Mouse (Mus musculus) liver, postnatal 0 days (tissue): ENCODE results near the gene Ttc16. TPM values are rescaled to one million over a fixed set of nuclear protein-coding genes. Genes with fewer than 3 reads are reported as not detected.
A peak's percentile ranks its signal among the peaks of the same experiment; 100 is the strongest.

ENCODE experiments used
- ATAC-seq: fragments of 200-750 bp; cut with Nextera tagmentation; 2 replicates; pipeline ENCODE4 v1.8.0; 2017; ENCODE audit warnings: mild to moderate bottlenecking, moderate library complexity
- DNase-seq: peaks from one replicate; pipeline ENCODE4 v3.0.0-alpha.2; 2016
- H3K27ac ChIP-seq: fragments of 300-500 bp; sonication (generic); 2 replicates; pipeline ENCODE4 v1.5.1; 2014; ENCODE audit warnings: antibody characterized with exemption, moderate library complexity, mild to moderate bottlenecking, low read depth
- H3K27me3 ChIP-seq: fragments of 300-500 bp; sonication (generic); 2 replicates; pipeline ENCODE4 v1.6.1; 2014; ENCODE audit warnings: low read length, control low read depth, mixed read lengths; ENCODE audit not compliant: insufficient read depth
- H3K36me3 ChIP-seq: fragments of 300-500 bp; sonication (generic); replicated peaks from 2 replicates; pipeline ENCODE4 v1.6.1; 2014; ENCODE audit warnings: mild to moderate bottlenecking, control low read depth, low read length, moderate library complexity, mixed read lengths; ENCODE audit not compliant: insufficient read depth
- H3K4me1 ChIP-seq: fragments of 300-500 bp; sonication (generic); 2 replicates; pipeline ENCODE4 v1.6.1; 2014; ENCODE audit warnings: antibody characterized with exemption, mild to moderate bottlenecking, control low read depth; ENCODE audit not compliant: insufficient read depth
- H3K4me2 ChIP-seq: fragments of 300-500 bp; sonication (generic); 2 replicates; pipeline ENCODE4 v1.6.1; 2014; ENCODE audit warnings: low read depth, mild to moderate bottlenecking, low read length, moderate library complexity, mixed read lengths
- H3K4me3 ChIP-seq: fragments of 300-500 bp; sonication (generic); 2 replicates; pipeline ENCODE4 v1.5.1; 2014; ENCODE audit warnings: low read depth, low read length
- H3K9ac ChIP-seq: fragments of 300-500 bp; sonication (generic); replicated peaks from 2 replicates; pipeline ENCODE4 v1.6.1; 2014; ENCODE audit warnings: mild to moderate bottlenecking, moderate library complexity
- H3K9me3 ChIP-seq: fragments of 300-500 bp; sonication (generic); 2 replicates; pipeline ENCODE4 v1.6.1; 2016; ENCODE audit warnings: mild to moderate bottlenecking, control low read depth, low read length, mixed read lengths
- CTCF ChIP-seq: sonication (generic); IDR thresholded peaks from 2 replicates; pipeline ENCODE4 v1.5.1; 2016; ENCODE audit warnings: antibody characterized with exemption, low read depth
- EP300 ChIP-seq: IDR thresholded peaks from 2 replicates; pipeline ENCODE4 v1.6.1; 2016; ENCODE audit warnings: antibody characterized with exemption, low read depth, mild to moderate bottlenecking
- WGBS: fragments of 180-500 bp; shearing (Covaris S2); extraction: QIAGEN DNeasy Blood & Tissue Kit; methylation state at CpG from one replicate; pipeline ENCODE4 v1.1.7; 2014; ENCODE audit not compliant: insufficient replicate concordance; 5-methylcytosine and 5-hydroxymethylcytosine counted together
- polyA plus RNA-seq: library from polyadenylated mRNA; unstranded; fragments of >200 nt; fragmentation: Nextera tagmentation; extraction: Ambion mirVana; gene quantifications from 2 replicates; pipeline ENCODE4 v1.2.1, GENCODE M21; 2015

Ttc16 gene
- polyA plus RNA-seq, 1 experiment from 2014 or later = 0.08 TPM

DNA sequence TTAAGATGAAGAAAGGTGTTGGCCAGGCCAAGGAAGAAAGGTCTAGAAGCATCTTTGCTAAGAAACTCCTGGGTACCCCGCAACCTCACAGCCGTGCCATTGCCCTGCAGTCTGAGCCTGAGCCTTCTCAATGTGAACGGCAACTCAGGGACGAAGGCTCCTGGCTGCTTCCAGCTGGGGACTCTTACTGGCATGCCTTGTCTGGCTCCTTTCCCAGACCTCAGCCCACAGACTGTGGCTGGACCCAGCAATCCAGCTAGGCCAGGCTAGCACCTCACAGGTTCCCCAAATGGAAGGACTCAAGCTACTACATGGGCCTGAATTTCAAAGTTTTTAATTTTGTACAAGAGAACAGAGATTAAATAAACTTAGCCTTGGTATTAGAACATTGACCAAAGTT, 13.6 kb downstream of the Ttc16 start:
- H3K4me1 ChIP-seq = no peaks in the 10 kb centered on the region; the same call in 1 of the 2 replicates
- DNase-seq = no peak
- peaks cover 9% of the 10 kb centered on the region for H3K36me3 ChIP-seq
- H3K27me3 ChIP-seq = no peaks in the 10 kb centered on the region
- H3K4me3 ChIP-seq = no peak overlapping the region
- H3K27ac ChIP-seq = no peak overlapping the region
- TF ChIP-seq EP300 = no peak
- TF ChIP-seq CTCF = no peak
- no peak overlapping the region for H3K9ac ChIP-seq
- ATAC-seq = no peak
- no peak overlapping the region for H3K4me2 ChIP-seq
- H3K9me3 ChIP-seq = no peaks in the 10 kb centered on the region
- 81% methylated on average over 4 of the region's 4 CpGs for WGBS

DNA sequence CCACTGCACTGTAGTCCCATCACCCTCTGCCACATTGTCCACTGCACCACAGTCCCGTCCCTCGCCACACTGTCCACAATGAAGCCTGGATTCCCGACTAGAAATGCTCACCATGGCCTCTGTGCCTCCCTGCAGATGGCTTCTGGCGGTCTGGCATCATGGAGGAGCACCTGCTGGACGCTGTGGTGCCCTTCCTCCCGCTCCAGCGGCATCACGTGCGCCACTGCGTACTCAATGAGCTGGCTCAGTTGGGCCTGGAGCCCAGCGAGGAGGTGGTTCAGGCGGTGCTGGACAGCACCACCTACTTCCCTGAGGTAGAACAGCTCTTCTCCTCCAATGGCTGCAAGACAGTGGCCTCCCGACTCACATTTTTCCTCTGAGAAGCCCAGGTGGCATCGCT, 14.1 kb downstream of the Ttc16 start:
- Histone ChIP-seq H3K27me3 (no peaks in the 10 kb centered on the region), H3K9me3 (no peaks in the 10 kb centered on the region), H3K36me3 (peaks cover 9% of the 10 kb centered on the region), H3K4me2 (no peak overlapping the region), H3K27ac (no peak overlapping the region), H3K4me1 (no peaks in the 10 kb centered on the region; the same call in 1 of the 2 replicates), H3K4me3 (no peak overlapping the region), H3K9ac (no peak overlapping the region)
- TF ChIP-seq EP300 = no peak
- TF ChIP-seq CTCF = no peak
- ATAC-seq = no peak
- DNase-seq = peak; percentile 13
- 85% methylated on average over 14 of the region's 14 CpGs for WGBS

DNA sequence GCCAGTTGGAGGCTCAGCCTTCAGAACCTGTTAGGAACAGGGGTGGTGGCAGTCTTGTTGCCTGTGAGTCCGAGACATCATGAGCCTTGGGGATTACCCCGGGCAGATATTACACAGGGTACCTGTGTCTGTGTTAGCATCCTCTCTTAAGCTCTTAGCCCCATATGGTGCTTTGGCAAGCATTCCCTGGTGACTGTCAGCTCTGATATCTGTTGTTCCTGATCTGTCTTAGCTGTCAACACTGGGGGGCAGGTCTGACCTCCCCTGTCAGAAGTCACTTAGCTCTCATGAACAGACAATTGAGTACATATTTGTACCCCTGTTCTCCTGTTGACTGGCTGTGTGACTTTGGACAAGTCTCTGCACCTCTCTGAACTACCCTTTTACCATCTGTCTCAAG, 16.4 kb downstream of the Ttc16 start:
- peaks cover 19% of the 10 kb centered on the region for H3K36me3 ChIP-seq
- 79% methylated on average over 2 of the region's 2 CpGs for WGBS
- no peak for ATAC-seq
- H3K9me3 ChIP-seq = no peaks in the 10 kb centered on the region
- no peak for DNase-seq
- no peak overlapping the region for H3K27ac ChIP-seq
- H3K4me1 ChIP-seq = no peaks in the 10 kb centered on the region; the same call in 1 of the 2 replicates
- H3K4me3 ChIP-seq = no peak overlapping the region
- no peak overlapping the region for H3K4me2 ChIP-seq
- H3K9ac ChIP-seq = no peak overlapping the region
- H3K27me3 ChIP-seq = no peaks in the 10 kb centered on the region
- TF ChIP-seq EP300 = no peak
- TF ChIP-seq CTCF = no peak

DNA sequence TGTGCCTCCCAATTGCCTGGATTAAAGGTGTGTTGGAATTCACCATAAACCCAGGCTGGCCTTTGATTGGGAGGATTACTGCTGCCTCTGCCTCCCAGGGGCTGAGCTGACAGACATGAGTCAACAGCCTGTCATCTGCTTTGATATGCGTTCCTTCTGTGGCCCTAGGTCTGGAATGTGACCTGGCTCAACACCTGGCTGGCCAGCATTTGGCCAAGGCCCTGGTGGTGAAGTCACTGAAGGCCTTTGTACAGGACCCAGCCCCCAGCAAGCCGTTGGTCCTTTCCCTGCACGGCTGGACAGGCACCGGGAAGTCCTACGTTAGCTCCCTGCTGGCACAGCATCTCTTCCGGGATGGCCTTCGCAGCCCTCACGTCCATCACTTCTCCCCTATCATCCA, 16.9 kb downstream of the Ttc16 start:
- DNase-seq = peak; percentile 53
- WGBS = 69% methylated on average over 8 of the region's 8 CpGs
- H3K4me1 ChIP-seq = no peaks in the 10 kb centered on the region; the same call in 1 of the 2 replicates
- no peaks in the 10 kb centered on the region for H3K9me3 ChIP-seq
- no peak overlapping the region; the same call in 1 of the 2 replicates for H3K27ac ChIP-seq
- H3K4me2 ChIP-seq = no peak overlapping the region
- TF ChIP-seq CTCF (no peak), EP300 (no peak)
- H3K36me3 ChIP-seq = peaks cover 21% of the 10 kb centered on the region
- ATAC-seq = peak; percentile 40
- H3K4me3 ChIP-seq = no peak overlapping the region
- no peak overlapping the region for H3K9ac ChIP-seq
- H3K27me3 ChIP-seq = no peaks in the 10 kb centered on the region

DNA sequence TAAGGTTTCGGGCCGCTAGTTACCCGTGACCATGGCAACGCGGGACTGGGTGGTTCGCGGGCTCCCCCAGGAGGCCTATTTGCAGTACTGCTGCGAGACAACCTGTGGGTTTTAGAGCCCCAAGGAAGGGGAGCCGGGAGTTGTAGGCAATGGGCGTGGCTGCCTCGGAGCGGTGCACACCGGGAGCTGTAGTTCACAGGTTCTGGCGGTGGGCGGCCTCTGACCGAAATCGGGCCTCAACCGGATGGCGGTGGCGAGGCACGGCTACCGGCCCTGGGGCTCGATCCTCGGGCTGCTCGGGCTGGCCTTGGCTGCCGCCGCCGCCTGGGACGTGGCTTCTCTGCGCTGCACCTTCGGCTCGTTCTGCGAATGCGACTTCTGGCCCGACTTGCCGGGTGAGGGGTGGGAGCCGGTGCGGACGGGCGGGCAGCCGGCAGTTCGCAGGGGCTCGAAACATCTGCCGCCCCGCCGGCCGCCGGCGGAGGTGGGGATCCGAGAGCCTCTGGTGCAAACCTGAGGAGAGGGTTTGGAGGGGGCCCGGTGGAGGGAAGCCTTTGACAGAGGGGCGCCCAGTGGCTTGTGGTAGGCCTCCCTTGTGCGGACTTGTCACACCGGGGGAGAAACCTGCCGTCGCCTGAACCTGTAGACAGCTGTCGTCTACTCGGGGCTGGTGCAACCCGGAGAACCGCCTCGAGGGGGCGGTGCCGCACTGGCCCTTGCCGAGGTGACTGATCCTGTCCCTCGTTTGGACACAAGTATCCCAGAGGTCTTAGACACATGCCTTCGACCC, 18.2 kb downstream of the Ttc16 start, which contains the start of gene Tor2a:
Gene Tor2a (plus strand): TSS at position 179 of the 790 bp plus-strand sequence.
- WGBS = under 1% methylated on average over 64 of the region's 66 CpGs

DNA sequence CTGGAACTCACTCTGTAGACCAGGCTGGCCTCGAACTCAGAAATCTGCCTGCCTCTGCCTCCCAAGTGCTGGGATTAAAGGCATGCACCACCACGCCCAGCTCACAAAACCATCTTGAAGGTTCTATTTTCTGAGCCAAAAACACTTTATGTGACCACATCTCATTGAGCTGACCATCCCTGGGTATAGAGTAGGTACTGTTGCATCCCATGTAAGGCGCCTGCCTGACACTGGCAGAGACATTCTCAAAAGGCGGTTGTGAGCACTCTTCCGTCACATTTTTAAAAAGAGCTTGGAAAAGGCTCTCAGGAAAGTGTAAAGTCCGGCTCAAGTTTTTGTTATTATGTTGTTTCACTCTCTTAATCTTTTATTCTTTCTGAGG, 18.8 kb downstream of the Ttc16 start:
- no peaks in the 10 kb centered on the region; the same call in 1 of the 2 replicates for H3K4me1 ChIP-seq

More for the DNA sequence above, 18.2 kb downstream of the Ttc16 start, which contains the start of gene Tor2a:
- Histone ChIP-seq H3K4me1 (no peaks in the 10 kb centered on the region; the same call in 1 of the 2 replicates), H3K27me3 (no peaks in the 10 kb centered on the region), H3K9me3 (no peaks in the 10 kb centered on the region), H3K9ac (peak within 1 kb of the TSS; percentile 84), H3K4me3 (peak within 1 kb of the TSS; percentile 64), H3K4me2 (peak within 1 kb of the TSS; percentile 89), H3K36me3 (peaks cover 33% of the 10 kb centered on the region), H3K27ac (peak within 1 kb of the TSS; percentile 91)
- TF ChIP-seq EP300 (no peak), CTCF (peak; percentile 96)
- ATAC-seq (peak; percentile 93), DNase-seq (peak; percentile 96)

More for the DNA sequence above, 18.8 kb downstream of the Ttc16 start:
- no peak overlapping the region for H3K27ac ChIP-seq
- no peak overlapping the region for H3K9ac ChIP-seq
- no peaks in the 10 kb centered on the region for H3K9me3 ChIP-seq
- no peaks in the 10 kb centered on the region for H3K27me3 ChIP-seq
- ATAC-seq = no peak
- peak overlapping the region; percentile 89 for H3K4me2 ChIP-seq
- peaks cover 38% of the 10 kb centered on the region for H3K36me3 ChIP-seq
- TF ChIP-seq EP300 = no peak
- no peak for TF ChIP-seq CTCF
- WGBS = 33% methylated on average over 6 of the region's 6 CpGs
- no peak for DNase-seq
- no peak overlapping the region for H3K4me3 ChIP-seq
